Mouse (Mus musculus): ENCODE data around the gene Ciart. TPM values are rescaled to one million over a fixed set of nuclear protein-coding genes. Genes with fewer than 3 reads are reported as not detected.
A peak's percentile ranks its signal among the peaks of the same experiment; 100 is the strongest.
"Not testable (repeated sequence)": the region's sequence is repeated elsewhere in the genome, so short reads cannot be mapped to it uniquely, and the experiment has no call there.

The Ciart gene
- total RNA-seq, 2 experiments from 2014 or later = 8.1 to 12.9 TPM

DNA sequence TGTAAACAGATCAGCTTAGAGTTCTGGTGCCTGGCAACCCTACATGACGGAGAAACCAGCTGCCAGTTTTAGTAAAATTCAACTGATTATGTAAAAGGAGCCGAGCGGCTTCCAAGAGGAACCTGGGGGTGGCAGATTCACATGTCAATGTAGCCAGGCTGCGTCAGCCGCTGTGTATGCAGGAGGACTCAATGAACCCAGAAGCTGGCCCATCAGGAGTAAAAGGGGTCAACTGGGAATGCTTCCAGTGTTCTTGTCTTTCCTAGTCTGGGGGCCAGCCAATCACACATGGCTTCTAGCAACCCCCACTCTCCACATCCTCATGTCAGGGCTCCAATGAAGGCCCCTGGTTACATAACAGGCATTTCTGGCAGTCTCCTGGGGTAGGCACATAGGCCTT, 17.0 kb downstream of the Ciart start:
- peak; percentile 69 to 73 for DNase-seq

DNA sequence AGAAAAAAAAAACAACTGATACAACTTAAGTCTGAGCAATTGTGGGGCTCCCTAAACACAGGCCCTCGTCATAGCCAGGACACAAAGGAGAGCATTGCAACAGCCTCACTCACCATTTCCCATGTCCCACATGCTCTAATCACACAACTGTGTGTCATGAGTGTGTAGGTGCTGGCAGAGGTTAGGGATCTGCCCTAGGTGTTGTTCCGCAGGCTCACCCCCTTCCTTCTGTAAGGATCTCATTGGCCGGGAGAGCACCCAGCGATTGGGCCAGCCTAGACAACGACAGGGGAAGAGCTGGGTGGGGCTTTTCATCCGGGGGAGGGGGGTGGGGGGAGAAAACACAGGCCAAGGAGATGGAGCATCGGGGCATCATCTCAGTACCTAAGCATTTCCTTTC, 18.5 kb downstream of the Ciart start:
- DNase-seq = no peak

DNA sequence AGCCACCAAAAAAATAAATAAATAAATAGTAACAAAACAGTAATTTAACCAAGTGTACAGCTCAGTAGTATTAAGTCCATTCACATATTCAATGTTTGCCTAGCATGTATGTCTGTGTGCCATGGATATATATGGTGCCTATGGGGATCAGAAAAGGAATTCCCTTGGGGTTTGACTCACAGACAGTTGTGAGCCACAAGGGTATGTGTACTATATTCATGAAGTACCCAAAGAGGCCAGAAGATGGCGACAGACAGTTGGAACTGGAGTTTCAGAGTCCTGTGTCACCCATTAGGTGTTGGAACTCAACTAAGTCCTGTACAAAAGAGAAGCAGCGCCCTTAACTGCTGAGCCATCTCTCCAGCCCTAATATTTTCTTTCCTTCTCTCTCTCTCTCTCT, 20.3 kb downstream of the Ciart start:
- peak in 1 of 2 experiments; percentile 30 for DNase-seq

DNA sequence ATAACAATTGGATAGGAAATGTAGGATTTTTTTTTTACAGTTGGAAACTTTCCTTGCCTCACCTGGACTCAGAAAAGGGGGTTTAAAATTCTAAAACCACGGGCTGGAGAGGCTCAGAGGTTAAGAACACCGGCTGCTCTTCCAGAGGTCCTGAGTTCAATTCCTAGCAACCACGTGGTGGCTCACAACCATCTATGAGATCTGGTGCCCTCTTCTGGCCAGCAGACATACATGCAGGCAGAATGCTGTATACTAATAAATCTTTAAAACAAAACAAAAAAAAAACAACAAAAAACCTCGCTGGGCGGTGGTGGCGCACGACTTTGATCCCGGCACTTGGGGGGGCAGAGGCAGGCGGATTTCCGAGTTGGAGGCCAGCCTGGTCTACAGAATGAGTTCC, 20.8 kb downstream of the Ciart start:
- no peak for DNase-seq

DNA sequence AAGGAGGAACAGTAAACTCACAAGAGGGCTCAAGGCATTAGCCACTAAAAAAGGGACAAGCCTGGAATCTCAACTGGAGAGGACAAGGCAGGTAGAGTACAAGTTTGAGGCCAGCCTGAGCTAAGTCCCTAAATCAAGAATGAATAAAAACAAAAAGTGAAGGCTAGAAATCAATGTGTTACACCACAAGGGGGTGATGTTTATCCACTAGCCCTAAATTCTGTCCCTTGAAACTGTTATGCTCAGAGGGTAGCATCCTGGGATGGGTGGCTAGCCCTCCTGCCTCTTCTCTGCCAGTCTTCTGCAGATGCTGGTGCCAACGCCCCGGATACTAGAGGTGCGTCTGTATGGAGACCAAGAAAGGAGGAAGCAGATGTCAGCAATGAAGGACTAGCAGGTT, 21.7 kb downstream of the Ciart start:
- DNase-seq = no peak

DNA sequence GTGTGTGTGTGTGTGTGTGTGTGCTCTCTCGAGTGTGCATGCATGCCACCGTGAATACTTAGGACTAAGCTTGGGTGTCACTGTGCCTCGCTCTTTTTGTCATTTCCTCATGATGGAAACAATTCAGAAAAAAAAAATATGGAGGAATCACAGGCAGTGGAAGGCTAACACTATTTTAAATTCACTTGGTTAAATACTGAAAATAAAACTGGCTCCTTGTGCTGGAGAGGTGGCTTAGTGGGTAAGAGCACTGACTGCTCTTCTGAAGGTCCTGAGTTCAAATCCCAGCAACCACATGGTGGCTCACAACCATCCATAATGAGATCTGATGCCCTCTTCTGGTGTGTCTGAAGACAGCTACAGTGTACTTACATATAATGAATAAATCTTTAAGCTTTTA, 23.8 kb downstream of the Ciart start:
- not testable (repeated sequence) for DNase-seq

DNA sequence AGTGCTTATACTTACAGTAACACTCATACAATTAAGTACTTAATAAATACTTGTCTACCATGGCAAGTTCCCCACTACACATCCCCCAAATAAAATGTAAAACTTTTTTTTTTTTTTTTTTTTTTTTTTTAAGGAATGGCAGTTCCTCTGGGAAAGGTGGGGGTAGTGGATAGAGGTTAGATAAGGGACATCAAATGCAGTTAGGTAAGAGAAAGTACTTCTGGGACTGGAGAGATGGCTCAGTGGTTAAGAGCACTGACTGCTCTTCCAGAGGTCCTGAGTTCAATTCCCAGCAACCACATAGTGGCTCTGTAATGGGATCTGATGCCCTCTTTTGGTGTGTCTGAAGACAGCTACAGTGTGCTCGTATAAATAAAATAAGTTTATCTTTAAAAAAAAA, 25.0 kb downstream of the Ciart start:
- not testable (repeated sequence) for DNase-seq

DNA sequence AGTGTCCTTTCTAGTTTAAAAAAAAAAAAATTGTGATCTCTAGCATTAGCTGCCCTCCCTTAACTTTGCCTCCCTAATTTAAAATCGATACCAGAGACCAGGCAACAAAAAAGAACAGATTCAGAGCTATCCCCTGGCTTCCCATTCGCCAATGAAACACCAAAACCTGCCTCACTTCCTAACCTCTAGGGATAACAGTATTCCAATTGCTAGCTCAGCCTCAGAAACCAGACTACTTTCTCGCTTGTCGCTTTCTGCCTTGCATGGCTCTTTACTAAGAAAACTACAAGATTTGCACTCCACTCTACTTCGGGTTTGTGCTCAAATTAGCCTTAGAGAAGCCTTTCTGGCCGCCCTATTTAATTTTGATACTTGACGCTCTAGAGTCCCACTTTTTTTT, 25.9 kb downstream of the Ciart start:
- no peak for DNase-seq

DNA sequence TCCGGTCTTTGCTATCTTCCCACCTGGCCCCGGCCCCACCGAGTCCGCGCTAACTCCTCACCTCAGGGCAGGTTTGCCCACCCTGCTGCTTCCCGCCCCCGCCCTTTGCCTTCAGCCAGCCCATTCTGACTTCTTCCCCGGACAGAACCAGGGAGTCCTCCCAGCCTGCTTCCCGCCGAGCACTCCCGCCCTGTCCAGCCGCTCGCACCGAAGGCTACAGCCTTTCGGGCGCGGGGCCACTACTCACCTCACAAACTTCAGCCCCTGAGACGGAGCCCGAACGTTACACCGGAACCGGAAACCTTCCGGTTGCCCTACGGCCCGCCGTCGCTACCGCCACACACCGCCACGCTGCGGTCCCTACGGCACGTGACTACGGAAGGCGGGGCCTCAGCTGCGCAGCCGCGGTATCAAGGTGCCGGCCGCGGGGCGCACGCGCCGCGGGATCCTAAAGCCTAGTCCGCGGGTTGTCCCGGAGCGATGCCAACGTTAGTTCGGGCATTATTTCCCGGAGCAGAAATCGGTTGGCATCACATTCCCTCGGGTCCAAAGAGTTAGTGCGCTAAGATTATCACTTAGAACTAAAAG, 26.5 kb downstream of the Ciart start, which contains the start of gene Prpf3:
Prpf3 (minus strand) TSS at position 384 of the 588 bp plus-strand sequence.
- peak; percentile 94 for DNase-seq

DNA sequence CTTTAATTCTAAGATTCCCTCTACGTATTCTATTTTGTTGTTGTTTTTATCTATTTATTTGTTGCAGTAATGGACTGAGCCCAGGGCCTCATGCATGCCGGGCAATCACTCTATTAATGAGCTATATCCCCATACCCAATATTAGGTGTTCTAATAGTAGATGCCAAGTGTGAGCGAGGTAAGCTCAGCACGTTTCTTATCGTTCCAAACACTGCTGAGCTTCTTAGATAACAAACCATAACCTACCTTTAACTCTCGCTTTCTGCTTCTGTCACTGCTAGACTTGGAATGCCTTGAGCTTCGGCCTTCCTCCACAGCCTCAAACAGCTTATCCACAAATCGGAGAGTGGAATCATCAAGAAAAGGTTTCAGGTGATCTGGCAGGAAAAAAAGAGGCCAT, 30.7 kb downstream of the Ciart start:
- no peak for DNase-seq

DNA sequence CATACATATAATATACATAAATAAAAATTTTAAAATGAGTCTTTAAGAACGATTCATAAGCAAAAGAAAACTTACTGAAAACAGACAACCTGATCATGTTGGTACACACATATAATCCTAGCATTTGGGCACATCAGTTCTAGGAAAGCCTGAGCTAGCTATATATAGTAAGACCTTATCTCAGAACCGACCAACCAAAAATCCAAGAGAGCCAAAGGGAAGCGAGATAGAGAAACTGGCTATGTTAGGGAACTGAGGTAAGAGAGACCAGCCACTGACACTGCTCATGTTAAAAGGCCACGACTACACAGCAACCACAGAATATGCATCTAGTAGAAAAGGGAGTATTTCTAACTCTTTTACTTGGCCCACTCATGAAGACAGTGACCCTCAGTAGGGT, 31.4 kb downstream of the Ciart start:
- no peak for DNase-seq

DNA sequence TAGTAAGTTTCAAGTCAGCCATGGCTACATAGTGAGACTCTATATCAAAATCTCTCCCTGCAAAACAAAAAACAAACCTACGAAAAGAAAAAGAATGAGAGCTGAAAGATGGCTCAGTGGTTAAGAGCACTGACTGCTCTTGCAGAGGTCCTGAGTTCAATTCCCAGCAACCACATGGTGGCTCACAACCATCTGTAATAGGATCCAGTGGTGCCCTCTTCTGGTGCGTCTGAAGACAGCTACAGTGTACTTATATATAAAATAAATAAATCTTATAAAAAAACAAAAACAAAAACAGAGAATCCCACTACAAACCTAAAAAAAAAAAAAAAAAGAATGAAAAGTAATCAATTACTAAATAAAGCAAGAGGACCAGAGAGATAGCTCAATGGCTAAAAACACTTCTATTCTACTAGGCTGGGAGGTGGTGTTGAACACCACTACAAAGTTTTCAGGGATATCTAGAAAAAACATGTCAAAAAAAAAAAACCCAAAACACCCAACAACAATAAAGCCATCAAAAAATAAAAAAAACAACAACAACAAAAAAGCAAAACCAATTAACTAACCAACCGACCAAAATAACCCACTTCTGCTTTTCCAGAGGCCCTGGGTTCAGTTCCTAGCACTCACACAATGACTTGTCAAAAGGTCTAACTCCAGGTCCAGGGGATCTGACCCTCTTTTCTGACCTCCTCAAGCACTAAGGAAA, 39.4 kb downstream of the Ciart start:
- no peak for DNase-seq

DNA sequence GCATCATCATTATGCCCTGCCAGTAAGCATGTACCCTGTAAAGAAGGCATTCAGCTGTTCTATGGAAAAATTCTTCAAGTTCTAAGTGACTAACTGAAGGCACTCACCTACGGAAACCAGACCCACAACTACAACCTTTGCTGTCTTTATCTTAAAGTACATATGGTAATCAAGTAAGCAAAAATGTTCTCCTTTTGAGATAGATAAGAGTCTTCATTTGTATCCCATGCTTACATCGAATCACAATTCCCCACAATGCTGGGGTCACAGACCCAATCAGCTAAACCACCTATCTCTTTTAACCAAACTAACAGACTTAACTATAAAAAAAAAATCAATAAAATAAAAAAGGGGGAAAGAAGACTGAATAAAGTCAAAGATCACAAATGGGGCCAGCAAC, 42.8 kb downstream of the Ciart start:
- DNase-seq = no peak

DNA sequence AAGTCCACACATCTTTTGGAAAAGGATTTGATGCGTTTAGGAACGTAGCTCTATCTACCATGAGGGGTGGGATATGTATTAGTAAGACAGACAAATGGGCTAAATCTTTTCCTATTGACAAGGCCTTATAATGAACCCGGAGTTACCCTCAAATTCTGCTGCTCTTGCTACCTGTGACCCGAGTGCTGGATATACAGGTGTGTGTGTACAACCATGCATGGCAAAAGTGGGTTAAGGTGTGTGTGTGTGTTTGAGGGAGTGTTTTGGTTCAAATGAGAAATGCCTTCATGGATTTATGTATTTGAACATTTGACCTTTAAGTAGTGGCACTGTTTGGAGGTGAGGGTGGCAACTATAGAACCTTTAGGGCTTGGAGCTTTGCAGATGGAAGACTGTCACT, 53.0 kb downstream of the Ciart start:
- no peak for DNase-seq

Other genes with a start within 250 kb of the Ciart start
- 10 to 100 TPM; 60.8 to 61.3 TPM for gene Mcl1, start 223.5 kb downstream of the Ciart start, total RNA-seq (2021)
- 1 to 10 TPM; 5.0 to 5.1 TPM for gene Adamtsl4, start 194.3 kb downstream of the Ciart start, total RNA-seq (2021)
- gene Ecm1, start 142.7 kb downstream of the Ciart start, total RNA-seq (2021) = 10 to 100 TPM in 1 of 2 experiments, 1 to 10 TPM in 1; 8.4 to 10.5 TPM
- 10 to 100 TPM; 39.4 to 51.2 TPM for gene Tars2, start 122.0 kb downstream of the Ciart start, total RNA-seq (2021)
- 10 to 100 TPM; 68.5 to 71.8 TPM for gene Rprd2, start 63.4 kb downstream of the Ciart start, total RNA-seq (2021)
- 10 to 100 TPM; 29.9 to 38.4 TPM for gene Prpf3, start 26.4 kb downstream of the Ciart start, total RNA-seq (2021)
- 100 to 1,000 TPM; 159 to 165 TPM for gene Mrps21, start 10.7 kb downstream of the Ciart start, total RNA-seq (2021)
- 1 to 10 TPM; 2.5 to 3.6 TPM for gene BC028528, start 9.8 kb upstream of the Ciart start, total RNA-seq (2021)
- gene Aph1a, start 11.7 kb upstream of the Ciart start, total RNA-seq (2021) = 10 to 100 TPM; 72.2 to 83.3 TPM
- gene Car14, start 22.4 kb upstream of the Ciart start, total RNA-seq (2021) = 10 to 100 TPM in 1 of 2 experiments, 1 to 10 TPM in 1; 9.0 to 12.2 TPM
- gene Anp32e, start 47.0 kb upstream of the Ciart start, total RNA-seq (2021) = 10 to 100 TPM; 77.4 to 94.7 TPM
- 10 to 100 TPM; 37.3 to 41.0 TPM for gene Plekho1, start 113.8 kb upstream of the Ciart start, total RNA-seq (2021)
- gene Vps45, start 176.2 kb upstream of the Ciart start, total RNA-seq (2021) = 10 to 100 TPM; 40.8 to 46.3 TPM
- 10 to 100 TPM; 31.0 to 32.6 TPM for gene Otud7b, start 222.3 kb upstream of the Ciart start, total RNA-seq (2021)